Mouse (Mus musculus): ENCODE results near the gene 2210016L21Rik.

2210016L21Rik gene

GRCm38 (mm10) chr5:114964967-114965898 lies 23.3 kb downstream of the 2210016L21Rik start:
- H3K36me3 ChIP-seq (ENCODE audit: insufficient read depth, low read length): 0 out of 2 replicates have a peak, but pooled peaks cover 3% of the 10 kb centered on the region
- peaks cover 23% of the 10 kb centered on the region for H3K9me3 ChIP-seq (ENCODE audit: low read length)
- peaks cover 46% of the 10 kb centered on the region for H3K4me1 ChIP-seq (replicated peaks; ENCODE audit: low read depth, low read length)
- H3K27me3 ChIP-seq (ENCODE audit: insufficient read depth, low read length): 0 out of 2 replicates have a peak, but pooled peaks cover 6% of the 10 kb centered on the region
- H3K4me3 ChIP-seq (replicated peaks; ENCODE audit: low read length): no peak overlapping the region
- TF ChIP-seq CTCF (conservative IDR thresholded peaks at IDR 0.05; ENCODE audit: low read length) (no peak), POU5F1 (IDR thresholded peaks at IDR 0.05; ENCODE audit: borderline replicate concordance, low read length) (no peak), NANOG (IDR thresholded peaks at IDR 0.05; ENCODE audit: borderline replicate concordance, low read length) (no peak)

- H3K27me3 ChIP-seq (ENCODE audit: insufficient read depth, low read length): 0 out of 2 replicates have a peak, but pooled peaks cover 6% of the 10 kb centered on the region
- TF ChIP-seq POU5F1 (IDR thresholded peaks at IDR 0.05; ENCODE audit: borderline replicate concordance, low read length) (no peak), NANOG (IDR thresholded peaks at IDR 0.05; ENCODE audit: borderline replicate concordance, low read length) (no peak), CTCF (conservative IDR thresholded peaks at IDR 0.05; ENCODE audit: low read length) (no peak)
- H3K4me1 ChIP-seq (replicated peaks; ENCODE audit: low read depth, low read length): peaks cover 71% of the 10 kb centered on the region
- no peak overlapping the region for H3K4me3 ChIP-seq (replicated peaks; ENCODE audit: low read length)
- H3K9me3 ChIP-seq (ENCODE audit: low read length): 0 out of 2 replicates have a peak, but pooled peaks cover under 1% of the 10 kb centered on the region
- H3K36me3 ChIP-seq (ENCODE audit: insufficient read depth, low read length): no peaks in the 10 kb centered on the region
These were observed 25.7 kb downstream of the 2210016L21Rik start for GRCm38 (mm10) chr5:114967523-114968268.

GRCm38 (mm10) chr5:114968651-114969050 lies 26.7 kb downstream of the 2210016L21Rik start:
- Histone ChIP-seq H3K4me1 (replicated peaks; ENCODE audit: low read depth, low read length) (peaks cover 80% of the 10 kb centered on the region), H3K27me3 (ENCODE audit: insufficient read depth, low read length) (0 out of 2 replicates have a peak, but pooled peaks cover 6% of the 10 kb centered on the region), H3K36me3 (ENCODE audit: insufficient read depth, low read length) (no peaks in the 10 kb centered on the region), H3K4me3 (replicated peaks; ENCODE audit: low read length) (peak overlapping the region; percentile 45), H3K9me3 (ENCODE audit: low read length) (no peaks in the 10 kb centered on the region)
- TF ChIP-seq POU5F1 (IDR thresholded peaks at IDR 0.05; ENCODE audit: borderline replicate concordance, low read length) (no peak), CTCF (conservative IDR thresholded peaks at IDR 0.05; ENCODE audit: low read length) (no peak), NANOG (IDR thresholded peaks at IDR 0.05; ENCODE audit: borderline replicate concordance, low read length) (no peak)

GRCm38 (mm10) chr5:114969064-114969463 lies 27.1 kb downstream of the 2210016L21Rik start:
- Histone ChIP-seq H3K4me3 (replicated peaks; ENCODE audit: low read length) (peak overlapping the region; percentile 45), H3K27me3 (ENCODE audit: insufficient read depth, low read length) (0 out of 2 replicates have a peak, but pooled peaks cover 6% of the 10 kb centered on the region), H3K9me3 (ENCODE audit: low read length) (no peaks in the 10 kb centered on the region), H3K36me3 (ENCODE audit: insufficient read depth, low read length) (no peaks in the 10 kb centered on the region), H3K4me1 (replicated peaks; ENCODE audit: low read depth, low read length) (peaks cover 80% of the 10 kb centered on the region)
- TF ChIP-seq NANOG (IDR thresholded peaks at IDR 0.05; ENCODE audit: borderline replicate concordance, low read length) (no peak), POU5F1 (IDR thresholded peaks at IDR 0.05; ENCODE audit: borderline replicate concordance, low read length) (no peak), CTCF (conservative IDR thresholded peaks at IDR 0.05; ENCODE audit: low read length) (no peak)

GRCm38 (mm10) chr5:114969609-114970215 lies 27.8 kb downstream of the 2210016L21Rik start:
- Histone ChIP-seq H3K9me3 (ENCODE audit: low read length) (no peaks in the 10 kb centered on the region), H3K36me3 (ENCODE audit: insufficient read depth, low read length) (no peaks in the 10 kb centered on the region), H3K4me3 (replicated peaks; ENCODE audit: low read length) (peak overlapping the region; percentile 77), H3K27me3 (ENCODE audit: insufficient read depth, low read length) (0 out of 2 replicates have a peak, but pooled peaks cover 6% of the 10 kb centered on the region), H3K4me1 (replicated peaks; ENCODE audit: low read depth, low read length) (peaks cover 75% of the 10 kb centered on the region)
- TF ChIP-seq CTCF (conservative IDR thresholded peaks at IDR 0.05; ENCODE audit: low read length): no peak
- no peak for TF ChIP-seq POU5F1 (IDR thresholded peaks at IDR 0.05; ENCODE audit: borderline replicate concordance, low read length)
- no peak for TF ChIP-seq NANOG (IDR thresholded peaks at IDR 0.05; ENCODE audit: borderline replicate concordance, low read length)

GRCm38 (mm10) chr5:114970824-114971227 lies 28.9 kb downstream of the 2210016L21Rik start, which contains the start of gene Hnf1a:
Hnf1a (minus strand) TSS chr5:114971094.
- Histone ChIP-seq H3K36me3 (ENCODE audit: insufficient read depth, low read length) (no peaks in the 10 kb centered on the region), H3K9me3 (ENCODE audit: low read length) (no peaks in the 10 kb centered on the region), H3K4me3 (replicated peaks; ENCODE audit: low read length) (peak within 1 kb of the TSS; percentile 77), H3K27me3 (ENCODE audit: insufficient read depth, low read length) (0 out of 2 replicates have a peak, but pooled peaks cover 6% of the 10 kb centered on the region), H3K4me1 (replicated peaks; ENCODE audit: low read depth, low read length) (peaks cover 63% of the 10 kb centered on the region)
- TF ChIP-seq NANOG (IDR thresholded peaks at IDR 0.05; ENCODE audit: borderline replicate concordance, low read length) (no peak), POU5F1 (IDR thresholded peaks at IDR 0.05; ENCODE audit: borderline replicate concordance, low read length) (no peak), CTCF (conservative IDR thresholded peaks at IDR 0.05; ENCODE audit: low read length) (no peak)

GRCm38 (mm10) chr5:114972201-114972600 lies 30.2 kb downstream of the 2210016L21Rik start:
- Histone ChIP-seq H3K27me3 (ENCODE audit: insufficient read depth, low read length) (0 out of 2 replicates have a peak, but pooled peaks cover 6% of the 10 kb centered on the region), H3K4me3 (replicated peaks; ENCODE audit: low read length) (peak overlapping the region; percentile 50), H3K4me1 (replicated peaks; ENCODE audit: low read depth, low read length) (peaks cover 63% of the 10 kb centered on the region), H3K36me3 (ENCODE audit: insufficient read depth, low read length) (no peaks in the 10 kb centered on the region), H3K9me3 (ENCODE audit: low read length) (no peaks in the 10 kb centered on the region)
- TF ChIP-seq POU5F1 (IDR thresholded peaks at IDR 0.05; ENCODE audit: borderline replicate concordance, low read length) (no peak), CTCF (conservative IDR thresholded peaks at IDR 0.05; ENCODE audit: low read length) (no peak), NANOG (IDR thresholded peaks at IDR 0.05; ENCODE audit: borderline replicate concordance, low read length) (no peak)

All from E14TG2a.4 (cell line).